Mouse (Mus musculus): ENCODE data around the gene Ankrd40. TPM values are rescaled to one million over a fixed set of nuclear protein-coding genes. Genes with fewer than 3 reads are reported as not detected.

Gene Ankrd40
- total and polyA plus RNA-seq, 3 experiments, result 56.0 to 98.8 (median 62.0) TPM

DNA sequence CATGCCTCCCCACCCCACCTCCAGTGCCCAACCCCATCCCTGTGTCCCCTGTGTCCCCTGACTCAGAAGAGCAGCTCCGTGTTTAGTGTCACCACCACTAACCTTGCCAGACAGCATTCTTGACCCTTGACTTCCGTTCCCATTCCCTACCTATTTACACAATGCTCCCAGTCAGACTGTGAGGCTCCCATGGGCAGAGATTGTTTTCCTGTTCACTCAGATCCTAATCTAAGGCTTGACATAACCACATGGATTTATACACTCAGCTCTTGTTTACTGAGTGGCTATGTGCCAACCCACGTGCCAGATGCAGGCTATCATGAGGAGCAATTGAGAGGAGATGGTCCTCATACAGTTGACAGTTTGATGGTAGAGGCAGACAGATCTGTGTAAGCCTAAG, 37.5 kb downstream of the Ankrd40 start:
- peaks cover 3% of the 10 kb centered on the region for H3K27me3 ChIP-seq (replicated peaks)
- dilution Hi-C loops (cut with MboI; ENCODE audit: extremely low pct_ligation_motif_present, extremely low pct_unique_long_range_greater_than_20kb, low sequenced_read_pairs) (no loop called here), in situ Hi-C loops (cut with MboI; ENCODE audit: low pct_ligation_motif_present, low pct_unique_long_range_greater_than_20kb, low sequenced_read_pairs) (no loop called here)
- DNase-seq (ENCODE audit: extremely low read depth), result no peak
- no peaks in the 10 kb centered on the region for H3K36me3 ChIP-seq (replicated peaks in 1 of 2; ENCODE audit: control insufficient read depth in 1 of 2, insufficient read depth in 1 of 2, low read length in 1 of 2)
- no peak overlapping the region for H3K4me3 ChIP-seq (replicated peaks in 1 of 3; ENCODE audit: low read depth in 2 of 3, low read length in 2 of 3, poor library complexity in 1 of 3)
- peaks cover 4% of the 10 kb centered on the region for H3K9me3 ChIP-seq (replicated peaks; ENCODE audit: low read length)
- TF ChIP-seq ZC3H11A (IDR thresholded peaks at IDR 0.05; ENCODE audit: low read depth, low read length) (no peak), TBP (conservative IDR thresholded peaks at IDR 0.05; ENCODE audit: low read depth, low read length) (no peak), IRF4 (IDR thresholded peaks at IDR 0.05; ENCODE audit: low read depth, low read length) (no peak), ZKSCAN1 (IDR thresholded peaks at IDR 0.05; ENCODE audit: borderline replicate concordance, low read depth, low read length) (no peak), MEF2A (IDR thresholded peaks at IDR 0.05; ENCODE audit: borderline replicate concordance, low read depth, low read length) (no peak), USF2 (conservative IDR thresholded peaks at IDR 0.05; ENCODE audit: low read depth, low read length) (no peak), MXI1 (IDR thresholded peaks at IDR 0.05; ENCODE audit: low read depth, low read length) (no peak), TCF12 (IDR thresholded peaks at IDR 0.05; ENCODE audit: low read depth, low read length) (no peak), MAZ (IDR thresholded peaks at IDR 0.05; ENCODE audit: low read depth, low read length) (no peak), NRF1 (IDR thresholded peaks at IDR 0.05; ENCODE audit: low read depth, low read length) (no peak), MYC (IDR thresholded peaks at IDR 0.05; ENCODE audit: low read depth, low read length) (no peak), SIN3A (IDR thresholded peaks at IDR 0.05; ENCODE audit: low read length) (no peak), PAX5 (IDR thresholded peaks at IDR 0.05; ENCODE audit: low read length) (no peak), GABPA (IDR thresholded peaks at IDR 0.05; ENCODE audit: insufficient replicate concordance, low read depth, low read length) (no peak), BHLHE40 (IDR thresholded peaks at IDR 0.05; ENCODE audit: low read depth, low read length) (no peak), CTCF (conservative IDR thresholded peaks at IDR 0.05 in 1 of 2, IDR thresholded peaks at IDR 0.05 in 1 of 2; ENCODE audit: low read depth in 2 of 2, low read length in 2 of 2) (no peak), SMC3 (IDR thresholded peaks at IDR 0.05; ENCODE audit: low read depth, low read length) (no peak), CHD1 (IDR thresholded peaks at IDR 0.05; ENCODE audit: low read depth, low read length) (no peak), ZNF384 (IDR thresholded peaks at IDR 0.05; ENCODE audit: low read depth, low read length) (no peak), POLR2AphosphoS2 (IDR thresholded peaks at IDR 0.05; ENCODE audit: low read depth, low read length) (no peak)
- H3K4me2 ChIP-seq (ENCODE audit: insufficient read depth, low read depth, poor library complexity, severe bottlenecking), result no peak overlapping the region
- peaks cover under 1 to 9% of the 10 kb centered on the region in 2 experiments for H3K4me1 ChIP-seq (ENCODE audit: control insufficient read depth in 1 of 2, insufficient read depth in 2 of 2)
- no peaks in the 10 kb centered on the region for H3K79me2 ChIP-seq (replicated peaks; ENCODE audit: control insufficient read depth, extremely low read depth, insufficient read depth, poor library complexity, severe bottlenecking)
- no peak overlapping the region for H3K9ac ChIP-seq (ENCODE audit: insufficient read depth, low read depth)
- H3K27ac ChIP-seq (ENCODE audit: insufficient read depth, low read depth), result no peak overlapping the region

- Histone ChIP-seq H3K4me2 (ENCODE audit: insufficient read depth, low read depth, poor library complexity, severe bottlenecking) (no peak overlapping the region), H3K27ac (ENCODE audit: insufficient read depth, low read depth) (no peak overlapping the region), H3K36me3 (replicated peaks in 1 of 2; ENCODE audit: control insufficient read depth in 1 of 2, insufficient read depth in 1 of 2, low read length in 1 of 2) (no peaks in the 10 kb centered on the region), H3K27me3 (replicated peaks) (no peaks in the 10 kb centered on the region), H3K9ac (ENCODE audit: insufficient read depth, low read depth) (no peak overlapping the region), H3K4me3 (replicated peaks in 1 of 3; ENCODE audit: low read depth in 2 of 3, low read length in 2 of 3, poor library complexity in 1 of 3) (no peak overlapping the region), H3K4me1 (ENCODE audit: control insufficient read depth in 1 of 2, insufficient read depth in 2 of 2) (peaks cover 12 to 35% of the 10 kb centered on the region in 2 experiments), H3K79me2 (replicated peaks; ENCODE audit: control insufficient read depth, extremely low read depth, insufficient read depth, poor library complexity, severe bottlenecking) (no peaks in the 10 kb centered on the region), H3K9me3 (replicated peaks; ENCODE audit: low read length) (peaks cover 4% of the 10 kb centered on the region)
- in situ Hi-C loops (cut with MboI; ENCODE audit: low pct_ligation_motif_present, low pct_unique_long_range_greater_than_20kb, low sequenced_read_pairs) (no loop called here), dilution Hi-C loops (cut with MboI; ENCODE audit: extremely low pct_ligation_motif_present, extremely low pct_unique_long_range_greater_than_20kb, low sequenced_read_pairs) (no loop called here)
- DNase-seq (ENCODE audit: extremely low read depth), result no peak
- no peak for TF ChIP-seq BHLHE40 (IDR thresholded peaks at IDR 0.05; ENCODE audit: low read depth, low read length)
- TF ChIP-seq MEF2A (IDR thresholded peaks at IDR 0.05; ENCODE audit: borderline replicate concordance, low read depth, low read length), result no peak
- TF ChIP-seq TCF12 (IDR thresholded peaks at IDR 0.05; ENCODE audit: low read depth, low read length), result no peak
These were observed 42.2 kb downstream of the Ankrd40 start for GRCm38 (mm10) chr11:94369981-94370380.
